ENCODE assay signal across 8 mouse cellular contexts in genomic region chr7:105527306-105527937, GRCm38 (mm10). TPM values are rescaled to one million over a fixed set of nuclear protein-coding genes. Genes with fewer than 3 reads are reported as not detected.
A peak's percentile ranks its signal among the peaks of the same experiment; 100 is the strongest.
DNase-seq lines count a peak whose midpoint lies in the region; ATAC-seq and TF ChIP-seq lines count a peak whose summit lies in the region.

No protein-coding gene starts in this region.

- H3K4me1 ChIP-seq in embryonic facial prominence, embryonic 12.5 days: no peaks in the 10 kb centered on the region
- H3K4me1 ChIP-seq in lung, embryonic 15.5 days: no peaks in the 10 kb centered on the region
- H3K4me1 ChIP-seq in stomach, embryonic 14.5 days (ENCODE audit: control insufficient read depth, insufficient read depth, low read length): no peaks in the 10 kb centered on the region

- TF ChIP-seq CTCF in layer of hippocampus, adult 2 months (conservative IDR thresholded peaks at IDR 0.05): peak; percentile 87

- no peaks in the 10 kb centered on the region for H3K9me3 ChIP-seq in embryonic facial prominence, embryonic 12.5 days
- H3K9me3 ChIP-seq in lung, embryonic 15.5 days: no peaks in the 10 kb centered on the region
- H3K9me3 ChIP-seq in stomach, embryonic 14.5 days (ENCODE audit: control insufficient read depth, low read depth, low read length): no peaks in the 10 kb centered on the region

- DNase-seq in layer of hippocampus, adult 2 months (ENCODE audit: low spot score in 2 of 2): peak; percentile 39 to 42
- DNase-seq in layer of hippocampus, postnatal 36 days: no peak
- peak; percentile 69 for DNase-seq in NIH3T3 (ENCODE audit: low read depth)
- DNase-seq in kidney, adult 11 months: peak; percentile 38
- no peak for DNase-seq in gastrocnemius, postnatal 14 days

- no peak overlapping the region for H3K9ac ChIP-seq in embryonic facial prominence, embryonic 12.5 days
- H3K9ac ChIP-seq in lung, embryonic 15.5 days: no peak overlapping the region
- H3K9ac ChIP-seq in stomach, embryonic 14.5 days (replicated peaks; ENCODE audit: low read depth, low read length): no peak overlapping the region

- ATAC-seq in embryonic facial prominence, embryonic 12.5 days (ENCODE audit: insufficient number of reproducible peaks, insufficient read depth, low FRiP score, low TSS enrichment): 0 out of 2 replicates have a peak, but pooled peaks have one; percentile 56
- ATAC-seq in lung, embryonic 15.5 days (ENCODE audit: borderline replicate concordance, extremely low read depth, low FRiP score, low TSS enrichment): peak; percentile 42; the same call in 1 of the 2 replicates
- ATAC-seq in stomach, embryonic 14.5 days (ENCODE audit: insufficient number of reproducible peaks, insufficient read depth, low FRiP score, low read depth): peak; percentile 54; the same call in 1 of the 2 replicates

- H3K4me2 ChIP-seq in embryonic facial prominence, embryonic 12.5 days (replicated peaks): no peak overlapping the region
- no peak overlapping the region for H3K4me2 ChIP-seq in lung, embryonic 15.5 days
- no peak overlapping the region for H3K4me2 ChIP-seq in stomach, embryonic 14.5 days (replicated peaks; ENCODE audit: low read depth, low read length)

- H3K4me3 ChIP-seq in layer of hippocampus, adult 2 months: no peak overlapping the region
- no peak overlapping the region for H3K4me3 ChIP-seq in embryonic facial prominence, embryonic 12.5 days
- H3K4me3 ChIP-seq in lung, embryonic 15.5 days: no peak overlapping the region
- no peak overlapping the region for H3K4me3 ChIP-seq in stomach, embryonic 14.5 days (ENCODE audit: low read depth, low read length)

- 56% methylated on average over 1 of the region's 1 CpGs for WGBS in embryonic facial prominence, embryonic 12.5 days
- 59% methylated on average over 1 of the region's 1 CpGs for WGBS in lung, embryonic 15.5 days
- WGBS in stomach, embryonic 14.5 days: 43% methylated on average over 1 of the region's 1 CpGs

- H3K27me3 ChIP-seq in embryonic facial prominence, embryonic 12.5 days: no peaks in the 10 kb centered on the region
- no peaks in the 10 kb centered on the region for H3K27me3 ChIP-seq in lung, embryonic 15.5 days
- H3K27me3 ChIP-seq in stomach, embryonic 14.5 days (ENCODE audit: control insufficient read depth, insufficient read depth, low read length): no peaks in the 10 kb centered on the region

- H3K36me3 ChIP-seq in embryonic facial prominence, embryonic 12.5 days: no peaks in the 10 kb centered on the region
- H3K36me3 ChIP-seq in lung, embryonic 15.5 days: no peaks in the 10 kb centered on the region
- no peaks in the 10 kb centered on the region for H3K36me3 ChIP-seq in stomach, embryonic 14.5 days (ENCODE audit: control insufficient read depth, insufficient read depth, low read length)

- intact Hi-C loops in gastrocnemius, postnatal 14 days (cut with DNase I; ENCODE audit: low total_unique reads): no loop called here

- H3K27ac ChIP-seq in layer of hippocampus, adult 2 months: no peak overlapping the region
- H3K27ac ChIP-seq in embryonic facial prominence, embryonic 12.5 days: no peak overlapping the region
- no peak overlapping the region for H3K27ac ChIP-seq in lung, embryonic 15.5 days
- H3K27ac ChIP-seq in stomach, embryonic 14.5 days (ENCODE audit: low read length): no peak overlapping the region

RNA-seq across cellular contexts. Expression of gene Smpd1, which starts 26.7 kb away (rescaled TPM):
- total RNA-seq in layer of hippocampus, adult 2 months (2021): 10 to 100 TPM; 82.7 to 86.2 TPM
- 10 to 100 TPM; 78.8 to 87.0 TPM for total RNA-seq in layer of hippocampus, postnatal 36 days (2021)
- 40.8 and 41.4 TPM in 2 replicates for polyA plus RNA-seq in embryonic facial prominence, embryonic 12.5 days (2016; fragmentation: Nextera tagmentation; extraction: Ambion mirVana)
- 36.9 and 40.0 TPM in 2 replicates for polyA plus RNA-seq in lung, embryonic 15.5 days (2015; fragmentation: Nextera tagmentation; extraction: Ambion mirVana)
- polyA plus RNA-seq in stomach, embryonic 14.5 days (2014; fragmentation: Nextera tagmentation; extraction: Ambion mirVana): 40.4 and 40.6 TPM in 2 replicates
- total RNA-seq in gastrocnemius, postnatal 14 days (2021): 10 to 100 TPM; 43.7 to 44.1 TPM

RNA-seq across cellular contexts. Expression of gene Cavin3, which starts 45.3 kb away (rescaled TPM):
- 10 to 100 TPM; 13.9 to 14.2 TPM for total RNA-seq in layer of hippocampus, adult 2 months (2021)
- 10 to 100 TPM; 12.7 to 13.2 TPM for total RNA-seq in layer of hippocampus, postnatal 36 days (2021)
- 36.7 and 40.0 TPM in 2 replicates for polyA plus RNA-seq in embryonic facial prominence, embryonic 12.5 days (2016; fragmentation: Nextera tagmentation; extraction: Ambion mirVana)
- polyA plus RNA-seq in lung, embryonic 15.5 days (2015; fragmentation: Nextera tagmentation; extraction: Ambion mirVana): 106 and 110 TPM in 2 replicates
- 113 and 121 TPM in 2 replicates for polyA plus RNA-seq in stomach, embryonic 14.5 days (2014; fragmentation: Nextera tagmentation; extraction: Ambion mirVana)
- 10 to 100 TPM; 27.7 to 33.5 TPM for total RNA-seq in gastrocnemius, postnatal 14 days (2021)

RNA-seq across cellular contexts. Expression of gene Apbb1, which starts 54.0 kb away (rescaled TPM):
- 100 to 1,000 TPM; 360 to 370 TPM for total RNA-seq in layer of hippocampus, adult 2 months (2021)
- 100 to 1,000 TPM; 352 to 385 TPM for total RNA-seq in layer of hippocampus, postnatal 36 days (2021)
- polyA plus RNA-seq in embryonic facial prominence, embryonic 12.5 days (2016; fragmentation: Nextera tagmentation; extraction: Ambion mirVana): 77.5 and 84.7 TPM in 2 replicates
- 43.6 and 47.8 TPM in 2 replicates for polyA plus RNA-seq in lung, embryonic 15.5 days (2015; fragmentation: Nextera tagmentation; extraction: Ambion mirVana)
- 41.8 and 47.2 TPM in 2 replicates for polyA plus RNA-seq in stomach, embryonic 14.5 days (2014; fragmentation: Nextera tagmentation; extraction: Ambion mirVana)
- 10 to 100 TPM in 1 of 2 experiments, 1 to 10 TPM in 1; 8.9 to 10.1 TPM for total RNA-seq in gastrocnemius, postnatal 14 days (2021)

Comparison
In these comparisons a context has a peak if more than half of its experiments do, and no peak if none do; other contexts are left out.
1. DNase-seq: peak in layer of hippocampus, adult 2 months (2 of 2), NIH3T3 (single experiment) and kidney, adult 11 months (single experiment); none in layer of hippocampus, postnatal 36 days (0 of 2) and gastrocnemius, postnatal 14 days (single experiment).
2. RNA of gene Apbb1, which starts 54.0 kb away (total RNA-seq): 352 to 385 TPM in layer of hippocampus, postnatal 36 days and 360 to 370 TPM in layer of hippocampus, adult 2 months; 8.9 to 10.1 TPM in gastrocnemius, postnatal 14 days; every median in the first group is over 10 times any median in the second.
3. Peak in every context shown above with its lines, with median percentiles within 50 percentile points of each other: ATAC-seq.